8 mouse cellular contexts compared by ENCODE assay signal in the genomic region with DNA sequence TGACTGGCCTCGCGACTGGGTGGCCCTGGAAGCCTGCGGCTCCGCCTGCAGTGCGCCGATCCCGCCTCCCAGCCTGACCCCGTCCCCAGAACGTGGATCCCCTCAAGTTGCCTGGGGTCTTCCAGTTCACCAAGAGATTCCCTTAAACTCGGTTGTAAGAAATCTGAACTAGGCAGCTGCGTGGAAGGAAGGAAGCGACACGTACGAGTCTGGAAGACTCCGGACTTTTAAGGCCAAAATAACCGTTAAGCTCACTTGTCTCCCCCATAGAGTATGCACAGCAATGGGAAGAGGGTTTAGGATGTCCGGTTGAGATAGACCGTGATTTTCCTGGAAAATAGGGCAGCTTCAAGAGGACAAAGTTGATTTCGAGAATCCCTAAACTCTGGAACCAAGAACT. TPM values are rescaled to one million over a fixed set of nuclear protein-coding genes. Genes with fewer than 3 reads are reported as not detected.
DNase-seq lines count a peak whose midpoint lies in the region; ATAC-seq and TF ChIP-seq lines count a peak whose summit lies in the region.

No protein-coding gene starts in this region.

- H3K27ac ChIP-seq in heart, embryonic 10.5 days, result peak overlapping the region; percentile 95
- H3K27ac ChIP-seq in forebrain, embryonic 12.5 days, result peak overlapping the region; percentile 99
- peak overlapping the region; percentile 5; the same call in 1 of the 2 replicates for H3K27ac ChIP-seq in liver, embryonic 14.5 days

- H3K4me2 ChIP-seq in forebrain, embryonic 12.5 days, result peak overlapping the region; percentile 89
- H3K4me2 ChIP-seq in liver, embryonic 14.5 days (ENCODE audit: low read depth), result peak overlapping the region; percentile 89

- peak overlapping the region; percentile 83 for H3K4me3 ChIP-seq in heart, embryonic 10.5 days
- H3K4me3 ChIP-seq in forebrain, embryonic 12.5 days (replicated peaks), result peak overlapping the region; percentile 60
- peak overlapping the region; percentile 69 for H3K4me3 ChIP-seq in liver, embryonic 14.5 days (ENCODE audit: insufficient read depth in 1 of 2, low read depth in 2 of 2, low read length in 2 of 2)

- TF ChIP-seq EP300 in liver, embryonic 14.5 days (IDR thresholded peaks at IDR 0.05; ENCODE audit: low read depth), result no peak

- no peak for ATAC-seq in forebrain, embryonic 12.5 days (ENCODE audit: low FRiP score)
- ATAC-seq in liver, embryonic 14.5 days (ENCODE audit: insufficient read depth), result no peak
- no peak for ATAC-seq in megakaryocyte-erythroid progenitor cell, adult 5-6 weeks (replicated peaks; ENCODE audit: low FRiP score, low TSS enrichment, poor library complexity, severe bottlenecking)

- H3K36me3 ChIP-seq in heart, embryonic 10.5 days, result no peaks in the 10 kb centered on the region
- no peaks in the 10 kb centered on the region for H3K36me3 ChIP-seq in forebrain, embryonic 12.5 days (replicated peaks)
- no peaks in the 10 kb centered on the region for H3K36me3 ChIP-seq in liver, embryonic 14.5 days (replicated peaks; ENCODE audit: control insufficient read depth, insufficient read depth, low read depth)

- no peak for TF ChIP-seq CTCF in liver, embryonic 14.5 days (IDR thresholded peaks at IDR 0.05; ENCODE audit: low read depth)

- H3K4me1 ChIP-seq in heart, embryonic 10.5 days, result peaks cover 58% of the 10 kb centered on the region
- H3K4me1 ChIP-seq in forebrain, embryonic 12.5 days, result peaks cover 49% of the 10 kb centered on the region
- peaks cover 21 to 29% of the 10 kb centered on the region in 2 experiments for H3K4me1 ChIP-seq in liver, embryonic 14.5 days (replicated peaks; ENCODE audit: control insufficient read depth in 2 of 2, insufficient read depth in 2 of 2, low read length in 1 of 2)

- DNase-seq in heart, embryonic 10.5 days (ENCODE audit: low spot score), result no peak
- no peak for DNase-seq in heart, postnatal 10 days
- peak; percentile 54 for DNase-seq in 416B (ENCODE audit: low read depth)
- DNase-seq in liver, embryonic 14.5 days (ENCODE audit: low read depth in 3 of 3, low spot score in 3 of 3), result no peak
- no peak for DNase-seq in gastrocnemius, postnatal 36 days
- no peak for DNase-seq in cerebellum, postnatal 14 days

- 0 out of 2 replicates have a peak, but pooled peaks cover 9% of the 10 kb centered on the region for H3K27me3 ChIP-seq in heart, embryonic 10.5 days (ENCODE audit: insufficient read depth, poor library complexity, severe bottlenecking)
- no peaks in the 10 kb centered on the region for H3K27me3 ChIP-seq in forebrain, embryonic 12.5 days
- no peaks in the 10 kb centered on the region for H3K27me3 ChIP-seq in liver, embryonic 14.5 days (ENCODE audit: control insufficient read depth, insufficient read depth, low read length)

- no peaks in the 10 kb centered on the region for H3K9me3 ChIP-seq in heart, embryonic 10.5 days
- H3K9me3 ChIP-seq in forebrain, embryonic 12.5 days, result no peaks in the 10 kb centered on the region
- H3K9me3 ChIP-seq in liver, embryonic 14.5 days (ENCODE audit: control insufficient read depth, low read length), result no peaks in the 10 kb centered on the region

- peak overlapping the region; percentile 87 for H3K9ac ChIP-seq in forebrain, embryonic 12.5 days
- H3K9ac ChIP-seq in liver, embryonic 14.5 days (replicated peaks), result peak overlapping the region; percentile 83

- 3% methylated on average over 19 of the region's 19 CpGs for WGBS in heart, embryonic 10.5 days
- WGBS in forebrain, embryonic 12.5 days, result 4% methylated on average over 19 of the region's 19 CpGs
- under 1% methylated on average over 19 of the region's 19 CpGs for WGBS in liver, embryonic 14.5 days (ENCODE audit: insufficient replicate concordance)

- intact Hi-C loops in heart, postnatal 10 days (cut with DNase I), result loop anchor here (2.0 kb wide), 1 partner anchor 21 kb away; no protein-coding TSS in a partner anchor
- intact Hi-C loops in gastrocnemius, postnatal 36 days (cut with DNase I), result no loop called here

RNA-seq across cellular contexts. Expression of gene Gpsm3, which starts 1.8 kb away (rescaled TPM):
- 6.8 and 11.0 TPM in 2 replicates for polyA plus RNA-seq in heart, embryonic 10.5 days (2016; fragmentation: Nextera tagmentation; extraction: Ambion mirVana)
- 1 to 10 TPM; 5.1 to 5.6 TPM for total RNA-seq in heart, postnatal 10 days (2021)
- 2.0 and 2.7 TPM in 2 replicates for polyA plus RNA-seq in forebrain, embryonic 12.5 days (2016; fragmentation: Nextera tagmentation; extraction: Ambion mirVana)
- 2.9 and 4.2 TPM in 2 replicates for polyA plus RNA-seq in liver, embryonic 14.5 days (2012; rRNA removed)
- polyA plus RNA-seq in liver, embryonic 14.5 days (2014; fragmentation: Nextera tagmentation; extraction: Ambion mirVana), result 8.1 and 9.8 TPM in 2 replicates
- total RNA-seq in megakaryocyte-erythroid progenitor cell, adult 5-6 weeks (2014; fragmentation: Nextera tagmentation), result 28.0 and 33.0 TPM in 2 replicates
- 7.8 and 11.2 TPM in 2 replicates for total RNA-seq in megakaryocyte-erythroid progenitor cell, adult 5-6 weeks (2017)
- total RNA-seq in gastrocnemius, postnatal 36 days (2021), result 1 to 10 TPM; 1.9 to 2.8 TPM

RNA-seq across cellular contexts. Expression of gene Pbx2, which starts 3.3 kb away (rescaled TPM):
- polyA plus RNA-seq in heart, embryonic 10.5 days (2016; fragmentation: Nextera tagmentation; extraction: Ambion mirVana), result 10.2 and 16.6 TPM in 2 replicates
- 10 to 100 TPM; 26.1 to 30.4 TPM for total RNA-seq in heart, postnatal 10 days (2021)
- polyA plus RNA-seq in forebrain, embryonic 12.5 days (2016; fragmentation: Nextera tagmentation; extraction: Ambion mirVana), result 16.6 and 17.8 TPM in 2 replicates
- polyA plus RNA-seq in liver, embryonic 14.5 days (2012; rRNA removed), result 21.1 and 22.7 TPM in 2 replicates
- polyA plus RNA-seq in liver, embryonic 14.5 days (2014; fragmentation: Nextera tagmentation; extraction: Ambion mirVana), result 2.7 and 3.3 TPM in 2 replicates
- 31.1 and 31.3 TPM in 2 replicates for total RNA-seq in megakaryocyte-erythroid progenitor cell, adult 5-6 weeks (2014; fragmentation: Nextera tagmentation)
- 23.2 and 31.1 TPM in 2 replicates for total RNA-seq in megakaryocyte-erythroid progenitor cell, adult 5-6 weeks (2017)
- 10 to 100 TPM; 12.1 to 13.9 TPM for total RNA-seq in gastrocnemius, postnatal 36 days (2021)

RNA-seq across cellular contexts. Expression of gene Ager, which starts 9.8 kb away (rescaled TPM):
- 5.3 and 5.6 TPM in 2 replicates for polyA plus RNA-seq in heart, embryonic 10.5 days (2016; fragmentation: Nextera tagmentation; extraction: Ambion mirVana)
- 1 to 10 TPM; 1.1 to 1.6 TPM for total RNA-seq in heart, postnatal 10 days (2021)
- 2.6 and 2.9 TPM in 2 replicates for polyA plus RNA-seq in forebrain, embryonic 12.5 days (2016; fragmentation: Nextera tagmentation; extraction: Ambion mirVana)
- 1.3 TPM in 2 replicates for polyA plus RNA-seq in liver, embryonic 14.5 days (2012; rRNA removed)
- 0.41 and 0.53 TPM in 2 replicates for polyA plus RNA-seq in liver, embryonic 14.5 days (2014; fragmentation: Nextera tagmentation; extraction: Ambion mirVana)
- 2.6 and 6.6 TPM in 2 replicates for total RNA-seq in megakaryocyte-erythroid progenitor cell, adult 5-6 weeks (2014; fragmentation: Nextera tagmentation)
- 0.57 TPM in 1 of 2 replicates, not detected in the other for total RNA-seq in megakaryocyte-erythroid progenitor cell, adult 5-6 weeks (2017)
- total RNA-seq in gastrocnemius, postnatal 36 days (2021), result under 1 TPM in 1 of 2 experiments, not detected in 1; 0.28 TPM

RNA-seq across cellular contexts. Expression of gene Rnf5, which starts 15.7 kb away (rescaled TPM):
- 139 and 157 TPM in 2 replicates for polyA plus RNA-seq in heart, embryonic 10.5 days (2016; fragmentation: Nextera tagmentation; extraction: Ambion mirVana)
- total RNA-seq in heart, postnatal 10 days (2021), result 10 to 100 TPM; 37.0 to 39.2 TPM
- polyA plus RNA-seq in forebrain, embryonic 12.5 days (2016; fragmentation: Nextera tagmentation; extraction: Ambion mirVana), result 241 and 247 TPM in 2 replicates
- 51.5 and 61.2 TPM in 2 replicates for polyA plus RNA-seq in liver, embryonic 14.5 days (2012; rRNA removed)
- 59.6 and 66.4 TPM in 2 replicates for polyA plus RNA-seq in liver, embryonic 14.5 days (2014; fragmentation: Nextera tagmentation; extraction: Ambion mirVana)
- 46.9 and 66.2 TPM in 2 replicates for total RNA-seq in megakaryocyte-erythroid progenitor cell, adult 5-6 weeks (2014; fragmentation: Nextera tagmentation)
- total RNA-seq in megakaryocyte-erythroid progenitor cell, adult 5-6 weeks (2017), result 13.4 and 20.0 TPM in 2 replicates
- 10 to 100 TPM; 17.3 to 18.0 TPM for total RNA-seq in gastrocnemius, postnatal 36 days (2021)

RNA-seq across cellular contexts. Expression of gene Agpat1, which starts 16.2 kb away (rescaled TPM):
- 44.8 and 57.8 TPM in 2 replicates for polyA plus RNA-seq in heart, embryonic 10.5 days (2016; fragmentation: Nextera tagmentation; extraction: Ambion mirVana)
- total RNA-seq in heart, postnatal 10 days (2021), result 10 to 100 TPM; 54.4 to 56.5 TPM
- polyA plus RNA-seq in forebrain, embryonic 12.5 days (2016; fragmentation: Nextera tagmentation; extraction: Ambion mirVana), result 70.5 and 73.9 TPM in 2 replicates
- 35.9 and 45.5 TPM in 2 replicates for polyA plus RNA-seq in liver, embryonic 14.5 days (2012; rRNA removed)
- polyA plus RNA-seq in liver, embryonic 14.5 days (2014; fragmentation: Nextera tagmentation; extraction: Ambion mirVana), result 19.0 and 21.4 TPM in 2 replicates
- total RNA-seq in megakaryocyte-erythroid progenitor cell, adult 5-6 weeks (2014; fragmentation: Nextera tagmentation), result 76.3 and 104 TPM in 2 replicates
- 19.0 and 51.2 TPM in 2 replicates for total RNA-seq in megakaryocyte-erythroid progenitor cell, adult 5-6 weeks (2017)
- total RNA-seq in gastrocnemius, postnatal 36 days (2021), result 10 to 100 TPM; 61.5 to 63.2 TPM

Comparison
In these comparisons a context has a peak if more than half of its experiments do, and no peak if none do; other contexts are left out.
1. H3K27ac ChIP-seq: peak in every context shown above with its lines; median percentile 99 in forebrain, embryonic 12.5 days; 95 in heart, embryonic 10.5 days; 5 in liver, embryonic 14.5 days.